Mouse (Mus musculus): ENCODE results near the gene Islr2. TPM values are rescaled to one million over a fixed set of nuclear protein-coding genes. Genes with fewer than 3 reads are reported as not detected.

The Islr2 gene
- polyA plus RNA-seq, 1 experiment: 5.2 TPM

GRCm38 (mm10) chr9:58174818-58175251, 29.3 kb downstream of the Islr2 start:
- H3K36me3 ChIP-seq (ENCODE audit: control insufficient read depth, insufficient read depth, low read length): no peaks in the 10 kb centered on the region
- H3K27ac ChIP-seq (ENCODE audit: control insufficient read depth, insufficient read depth, low read depth, low read length): no peak overlapping the region
- H3K27me3 ChIP-seq (ENCODE audit: control insufficient read depth, insufficient read depth, low read length): no peaks in the 10 kb centered on the region
- no peak overlapping the region for H3K4me3 ChIP-seq (ENCODE audit: control insufficient read depth, low read depth, low read length)
- no peak for TF ChIP-seq CTCF (IDR thresholded peaks at IDR 0.05; ENCODE audit: control insufficient read depth, insufficient read depth, insufficient replicate concordance, low read depth, low read length)
- no peak for TF ChIP-seq POLR2A (IDR thresholded peaks at IDR 0.05; ENCODE audit: control insufficient read depth, low read depth, low read length)
- H3K4me1 ChIP-seq (ENCODE audit: control insufficient read depth, insufficient read depth, low read length): no peaks in the 10 kb centered on the region

DNA sequence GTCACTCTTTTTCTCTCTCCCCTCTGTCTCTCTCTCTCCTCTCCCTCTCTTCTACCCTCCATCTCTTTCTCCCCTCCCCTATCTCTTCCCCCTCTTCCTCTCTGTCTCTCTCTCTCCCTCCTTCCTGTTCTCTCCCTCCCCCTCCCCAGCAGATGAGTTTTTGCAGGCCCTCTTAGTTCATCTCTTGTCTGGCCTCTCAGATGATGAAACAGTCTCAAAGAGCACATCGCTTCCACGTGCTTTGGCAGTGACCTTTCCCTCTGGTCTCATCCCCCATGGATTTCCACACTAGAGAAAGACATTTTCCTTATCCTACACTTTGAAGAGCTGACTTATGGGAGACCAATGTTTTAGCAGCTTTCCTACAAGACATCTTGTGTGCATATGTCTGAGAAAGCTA, 31.3 kb downstream of the Islr2 start:
- H3K36me3 ChIP-seq (ENCODE audit: control insufficient read depth, insufficient read depth, low read length): no peaks in the 10 kb centered on the region
- H3K27me3 ChIP-seq (ENCODE audit: control insufficient read depth, insufficient read depth, low read length): no peaks in the 10 kb centered on the region
- TF ChIP-seq POLR2A (IDR thresholded peaks at IDR 0.05; ENCODE audit: control insufficient read depth, low read depth, low read length) (no peak), CTCF (IDR thresholded peaks at IDR 0.05; ENCODE audit: control insufficient read depth, insufficient read depth, insufficient replicate concordance, low read depth, low read length) (no peak)
- H3K4me1 ChIP-seq (ENCODE audit: control insufficient read depth, insufficient read depth, low read length): no peaks in the 10 kb centered on the region
- H3K4me3 ChIP-seq (ENCODE audit: control insufficient read depth, low read depth, low read length): no peak overlapping the region
- H3K27ac ChIP-seq (ENCODE audit: control insufficient read depth, insufficient read depth, low read depth, low read length): no peak overlapping the region

GRCm38 (mm10) chr9:58169426-58169825, 34.7 kb downstream of the Islr2 start:
- no peak for TF ChIP-seq CTCF (IDR thresholded peaks at IDR 0.05; ENCODE audit: control insufficient read depth, insufficient read depth, insufficient replicate concordance, low read depth, low read length)
- no peak for TF ChIP-seq POLR2A (IDR thresholded peaks at IDR 0.05; ENCODE audit: control insufficient read depth, low read depth, low read length)
- Histone ChIP-seq H3K27me3 (ENCODE audit: control insufficient read depth, insufficient read depth, low read length) (no peaks in the 10 kb centered on the region), H3K4me3 (ENCODE audit: control insufficient read depth, low read depth, low read length) (no peak overlapping the region), H3K4me1 (ENCODE audit: control insufficient read depth, insufficient read depth, low read length) (no peaks in the 10 kb centered on the region), H3K27ac (ENCODE audit: control insufficient read depth, insufficient read depth, low read depth, low read length) (no peak overlapping the region), H3K36me3 (ENCODE audit: control insufficient read depth, insufficient read depth, low read length) (no peaks in the 10 kb centered on the region)

GRCm38 (mm10) chr9:58168880-58169279, 35.2 kb downstream of the Islr2 start:
- TF ChIP-seq CTCF (IDR thresholded peaks at IDR 0.05; ENCODE audit: control insufficient read depth, insufficient read depth, insufficient replicate concordance, low read depth, low read length) (no peak), POLR2A (IDR thresholded peaks at IDR 0.05; ENCODE audit: control insufficient read depth, low read depth, low read length) (no peak)
- Histone ChIP-seq H3K4me3 (ENCODE audit: control insufficient read depth, low read depth, low read length) (no peak overlapping the region), H3K4me1 (ENCODE audit: control insufficient read depth, insufficient read depth, low read length) (no peaks in the 10 kb centered on the region), H3K27ac (ENCODE audit: control insufficient read depth, insufficient read depth, low read depth, low read length) (no peak overlapping the region), H3K27me3 (ENCODE audit: control insufficient read depth, insufficient read depth, low read length) (no peaks in the 10 kb centered on the region), H3K36me3 (ENCODE audit: control insufficient read depth, insufficient read depth, low read length) (no peaks in the 10 kb centered on the region)

DNA sequence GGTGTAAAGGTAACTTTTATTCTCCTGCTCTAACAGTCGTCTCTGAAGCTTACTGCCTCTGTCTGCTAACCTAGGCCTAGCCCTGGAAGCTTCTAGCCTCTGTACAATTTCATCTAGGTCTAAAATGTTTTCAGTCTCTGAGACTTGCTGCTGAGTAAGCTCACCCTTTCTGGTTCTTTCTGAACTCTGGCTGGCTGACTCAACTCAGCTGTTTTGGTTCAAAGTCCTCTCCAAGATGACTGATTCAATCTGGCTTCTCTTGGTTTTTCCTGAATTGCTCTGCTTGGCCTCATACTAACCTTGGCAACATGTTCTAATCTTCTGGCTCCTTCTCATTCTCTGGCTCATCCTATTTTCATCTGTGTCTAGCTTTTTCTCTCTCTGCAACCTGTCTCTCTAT, 38.3 kb downstream of the Islr2 start:
- Histone ChIP-seq H3K4me1 (ENCODE audit: control insufficient read depth, insufficient read depth, low read length) (no peaks in the 10 kb centered on the region), H3K36me3 (ENCODE audit: control insufficient read depth, insufficient read depth, low read length) (no peaks in the 10 kb centered on the region), H3K4me3 (ENCODE audit: control insufficient read depth, low read depth, low read length) (no peak overlapping the region), H3K27me3 (ENCODE audit: control insufficient read depth, insufficient read depth, low read length) (no peaks in the 10 kb centered on the region), H3K27ac (ENCODE audit: control insufficient read depth, insufficient read depth, low read depth, low read length) (no peak overlapping the region)
- TF ChIP-seq POLR2A (IDR thresholded peaks at IDR 0.05; ENCODE audit: control insufficient read depth, low read depth, low read length) (no peak), CTCF (IDR thresholded peaks at IDR 0.05; ENCODE audit: control insufficient read depth, insufficient read depth, insufficient replicate concordance, low read depth, low read length) (no peak)

GRCm38 (mm10) chr9:58163146-58163545, 41.0 kb downstream of the Islr2 start:
- no peaks in the 10 kb centered on the region for H3K27me3 ChIP-seq (ENCODE audit: control insufficient read depth, insufficient read depth, low read length)
- no peaks in the 10 kb centered on the region for H3K4me1 ChIP-seq (ENCODE audit: control insufficient read depth, insufficient read depth, low read length)
- TF ChIP-seq POLR2A (IDR thresholded peaks at IDR 0.05; ENCODE audit: control insufficient read depth, low read depth, low read length) (no peak), CTCF (IDR thresholded peaks at IDR 0.05; ENCODE audit: control insufficient read depth, insufficient read depth, insufficient replicate concordance, low read depth, low read length) (no peak)

DNA sequence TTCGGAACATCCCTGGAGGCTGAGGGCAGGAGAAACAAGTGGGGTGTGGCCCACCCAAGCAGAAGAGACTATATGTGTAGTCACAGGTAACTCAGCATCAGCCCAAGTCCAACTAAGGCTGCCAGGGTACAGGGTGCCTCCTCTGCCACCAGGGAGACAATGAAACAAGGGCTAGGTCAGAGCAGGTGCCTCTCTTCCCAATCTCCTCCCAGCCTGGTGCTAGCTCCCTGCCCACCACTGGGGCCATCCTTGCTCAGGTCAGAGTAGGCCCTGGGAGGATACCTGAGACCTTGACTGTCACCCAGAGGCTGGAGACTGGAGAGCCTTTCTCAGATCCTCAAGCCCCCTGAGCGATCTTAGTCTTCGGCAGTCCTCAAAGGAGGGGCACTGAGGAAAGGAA, 41.9 kb downstream of the Islr2 start:
- TF ChIP-seq POLR2A (IDR thresholded peaks at IDR 0.05; ENCODE audit: control insufficient read depth, low read depth, low read length) (no peak), CTCF (IDR thresholded peaks at IDR 0.05; ENCODE audit: control insufficient read depth, insufficient read depth, insufficient replicate concordance, low read depth, low read length) (no peak)
- Histone ChIP-seq H3K36me3 (ENCODE audit: control insufficient read depth, insufficient read depth, low read length) (no peaks in the 10 kb centered on the region), H3K4me3 (ENCODE audit: control insufficient read depth, low read depth, low read length) (no peak overlapping the region), H3K27me3 (ENCODE audit: control insufficient read depth, insufficient read depth, low read length) (no peaks in the 10 kb centered on the region), H3K27ac (ENCODE audit: control insufficient read depth, insufficient read depth, low read depth, low read length) (no peak overlapping the region), H3K4me1 (ENCODE audit: control insufficient read depth, insufficient read depth, low read length) (peaks cover 2% of the 10 kb centered on the region; the same call in 1 of the 2 replicates)

More at GRCm38 (mm10) chr9:58163146-58163545, 41.0 kb downstream of the Islr2 start:
- Histone ChIP-seq H3K36me3 (ENCODE audit: control insufficient read depth, insufficient read depth, low read length) (no peaks in the 10 kb centered on the region), H3K27ac (ENCODE audit: control insufficient read depth, insufficient read depth, low read depth, low read length) (no peak overlapping the region), H3K4me3 (ENCODE audit: control insufficient read depth, low read depth, low read length) (no peak overlapping the region)

DNA sequence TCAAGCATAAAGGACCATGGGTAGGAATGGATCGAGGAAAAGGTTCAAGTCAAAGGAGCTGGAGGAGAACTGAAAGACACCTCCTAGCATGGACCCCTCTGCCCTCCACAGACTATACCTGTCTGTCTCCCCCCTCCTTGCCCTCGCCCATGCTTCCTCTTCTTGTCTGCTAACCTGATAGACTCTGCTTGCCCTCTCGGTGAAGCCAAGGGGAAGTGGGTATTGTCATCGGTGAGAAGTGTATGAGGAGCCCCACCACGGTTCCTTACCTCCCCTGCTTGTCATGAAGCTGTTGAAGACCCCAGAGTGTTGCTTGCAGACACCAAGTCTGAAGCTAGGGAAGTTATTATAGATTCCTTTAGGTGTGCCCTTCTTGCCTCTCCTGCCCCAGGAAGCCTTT, 43.8 kb downstream of the Islr2 start:
- TF ChIP-seq POLR2A (IDR thresholded peaks at IDR 0.05; ENCODE audit: control insufficient read depth, low read depth, low read length): no peak
- TF ChIP-seq CTCF (IDR thresholded peaks at IDR 0.05; ENCODE audit: control insufficient read depth, insufficient read depth, insufficient replicate concordance, low read depth, low read length): no peak
- H3K27ac ChIP-seq (ENCODE audit: control insufficient read depth, insufficient read depth, low read depth, low read length): no peak overlapping the region
- no peak overlapping the region for H3K4me3 ChIP-seq (ENCODE audit: control insufficient read depth, low read depth, low read length)
- peaks cover 2% of the 10 kb centered on the region; the same call in 1 of the 2 replicates for H3K4me1 ChIP-seq (ENCODE audit: control insufficient read depth, insufficient read depth, low read length)
- H3K36me3 ChIP-seq (ENCODE audit: control insufficient read depth, insufficient read depth, low read length): no peaks in the 10 kb centered on the region
- no peaks in the 10 kb centered on the region for H3K27me3 ChIP-seq (ENCODE audit: control insufficient read depth, insufficient read depth, low read length)

All from testis, adult 2 months (tissue).